Mouse (Mus musculus) gastrocnemius, postnatal 36 days (tissue): ENCODE results near the gene Frem3. TPM values are rescaled to one million over a fixed set of nuclear protein-coding genes. Genes with fewer than 3 reads are reported as not detected.
"Not testable (repeated sequence)": the region's sequence is repeated elsewhere in the genome, so short reads cannot be mapped to it uniquely, and the experiment has no call there.

ENCODE experiments used
- DNase-seq, 2 experiments: peaks; one replicate each; pipeline ENCODE4 v3.0.0; 2022
- intact Hi-C: fragments of 180-260 bp; cut with DNase I; formaldehyde crosslinking; loops from one replicate; pipeline ENCODE4 v1.15.1; 2025
- total RNA-seq, 2 experiments: library from RNA; stranded (reverse); gene quantifications; 2 replicates each; pipeline ENCODE4 v1.2.3; 2021

Gene Frem3
- total RNA-seq, 2 experiments from 2014 or later: not detected

DNA sequence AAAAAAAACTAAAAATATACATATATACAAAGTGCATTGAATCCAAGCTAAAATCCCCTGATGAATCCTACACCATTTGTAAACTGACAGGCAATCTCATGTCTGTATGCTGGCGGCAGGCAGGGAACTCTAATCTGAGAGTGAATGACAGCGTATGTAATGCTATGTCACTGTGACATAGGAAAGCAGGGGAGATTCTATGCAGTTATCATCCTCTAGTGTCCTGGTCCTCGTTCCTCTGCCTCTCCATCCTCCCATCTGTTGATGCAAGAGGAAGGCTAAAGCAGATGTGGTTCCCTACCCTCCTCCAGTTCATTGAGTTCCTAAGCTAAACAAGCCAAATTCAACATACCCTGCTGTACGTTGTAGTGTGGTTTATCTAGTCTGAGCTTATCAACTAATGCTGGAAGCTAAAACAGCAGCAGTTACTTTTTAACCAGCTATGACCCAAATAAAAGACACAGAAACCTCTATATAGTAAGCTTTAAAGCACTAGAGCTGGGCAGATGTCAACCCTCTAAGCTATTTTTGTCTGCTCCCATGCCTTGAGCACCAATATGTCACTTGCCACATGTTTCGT, 73.0 kb downstream of the Frem3 start:
- intact Hi-C loops: loop anchor here (10.0 kb wide), 1 partner anchor 949 kb away; no protein-coding TSS in a partner anchor
- no peak for DNase-seq

DNA sequence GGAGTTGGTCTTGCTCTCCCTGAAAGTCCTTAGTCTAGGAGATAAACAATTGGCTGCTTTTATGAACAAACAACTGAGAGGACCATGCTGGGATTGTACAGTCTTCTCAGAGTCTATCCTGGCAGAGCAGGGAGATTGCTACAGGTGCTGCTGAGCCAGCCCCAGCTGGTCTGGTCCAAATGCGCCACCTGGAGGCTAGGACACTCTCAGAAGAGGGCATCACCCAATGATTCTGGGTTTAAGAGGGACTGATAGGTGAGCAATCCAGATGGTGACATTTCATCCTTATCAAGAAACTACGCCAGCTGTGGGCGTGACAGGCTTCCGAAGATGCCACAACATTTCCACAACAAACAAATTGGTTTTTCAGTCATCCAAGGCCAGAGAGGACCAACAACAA, 77.3 kb downstream of the Frem3 start:
- intact Hi-C loops: loop anchor here (1.0 to 10.0 kb wide), 2 partner anchors 195 to 953 kb away; partner anchors contain the start of gene Gypa
- DNase-seq: peak; percentile 20 to 26

DNA sequence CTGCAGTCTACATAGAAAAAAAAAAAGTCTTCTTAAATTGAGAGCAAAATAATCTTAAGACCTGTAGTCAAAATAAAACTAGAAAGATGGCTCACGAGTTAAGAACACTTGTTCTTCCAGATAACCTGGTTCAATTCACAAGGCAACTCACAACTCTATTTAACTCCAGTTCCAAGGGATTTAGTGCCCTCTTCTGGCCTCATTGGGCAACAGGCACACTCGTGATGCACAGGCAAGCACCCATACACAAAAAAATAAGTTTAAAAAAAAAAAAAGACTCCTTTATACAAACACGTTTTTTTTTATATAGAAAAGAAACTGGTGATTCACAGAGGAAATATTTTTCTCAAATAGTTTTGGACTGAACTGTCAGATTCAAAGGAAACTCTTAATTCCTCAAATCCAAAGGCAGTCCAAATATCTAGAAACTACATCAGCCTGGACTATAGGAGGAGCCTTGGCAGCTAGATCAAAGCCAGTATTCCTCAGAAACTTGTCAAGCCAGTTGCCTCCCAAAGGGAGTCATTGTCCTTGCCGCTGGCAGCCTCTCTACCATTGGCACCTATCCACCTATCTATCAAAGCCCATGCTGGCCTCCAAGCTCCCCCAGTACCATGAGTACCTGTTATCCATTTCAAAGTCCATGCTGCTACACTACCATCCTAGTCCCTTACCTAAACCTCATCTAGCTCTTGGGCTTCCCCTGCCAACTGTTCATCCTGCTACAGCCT, 100.0 kb downstream of the Frem3 start:
- no peak for DNase-seq
- intact Hi-C loops: loop anchor here (10.0 kb wide), 1 partner anchor 1026 kb away; no protein-coding TSS in a partner anchor

DNA sequence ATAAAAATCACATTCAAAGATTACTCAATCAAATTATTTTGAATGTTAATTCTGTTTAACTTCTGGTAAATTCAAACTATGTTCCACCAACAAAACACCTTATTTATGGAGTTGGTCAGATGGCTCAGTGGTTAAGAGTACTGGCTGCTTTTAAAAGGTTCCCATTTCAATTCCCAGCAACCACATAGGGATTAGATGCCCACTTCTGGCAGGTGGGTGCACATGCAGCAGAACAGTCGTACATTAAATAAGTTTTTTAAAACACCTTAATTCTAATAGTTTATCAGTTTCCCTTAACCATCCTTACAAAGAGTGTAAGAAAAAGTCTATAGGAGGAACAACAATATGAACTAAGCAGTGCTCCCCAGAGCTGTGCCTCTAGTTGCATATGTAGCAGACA, 103.6 kb downstream of the Frem3 start:
- intact Hi-C loops: loop anchor here (10.0 kb wide), 1 partner anchor 1030 kb away; no protein-coding TSS in a partner anchor
- DNase-seq: no peak

DNA sequence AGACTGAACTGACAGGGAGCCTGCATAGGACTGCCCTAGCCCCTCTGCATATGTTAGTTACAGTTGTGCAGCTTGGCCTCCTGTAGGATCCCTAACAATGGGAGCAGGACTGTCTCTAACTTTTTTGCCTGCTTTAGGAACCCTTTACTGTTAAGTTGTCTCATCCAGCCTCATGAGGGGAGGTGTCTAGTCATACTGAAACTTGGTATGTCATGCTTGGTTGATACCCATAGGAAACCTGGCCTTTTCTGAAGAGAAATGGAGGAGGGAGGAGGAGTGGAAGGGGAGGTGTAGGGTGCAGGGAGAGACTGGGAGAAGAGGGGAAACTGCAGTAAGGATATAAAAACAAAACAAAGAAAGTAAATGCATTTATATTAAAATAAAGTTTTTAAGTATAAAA, 121.4 kb downstream of the Frem3 start:
- no peak for DNase-seq
- intact Hi-C loops: no loop called here

DNA sequence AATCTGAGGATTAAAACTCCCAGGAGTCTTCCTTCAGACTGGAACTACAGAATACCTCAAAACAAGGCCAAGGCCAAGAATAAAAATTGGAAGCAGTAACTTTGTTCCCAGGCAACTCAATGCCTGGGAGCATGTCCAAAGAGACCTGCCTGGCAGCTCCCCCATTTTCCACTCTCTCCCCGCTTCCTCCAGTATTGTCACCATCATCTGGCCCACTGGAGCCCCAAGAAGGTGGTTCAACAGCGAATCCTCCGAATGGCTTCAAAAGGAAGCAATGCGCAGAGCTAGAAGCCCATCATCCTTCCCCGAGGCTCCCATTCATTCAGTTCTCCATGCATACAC, 127.1 kb downstream of the Frem3 start:
- intact Hi-C loops: no loop called here
- peak in 1 of 2 experiments; percentile 20 for DNase-seq

DNA sequence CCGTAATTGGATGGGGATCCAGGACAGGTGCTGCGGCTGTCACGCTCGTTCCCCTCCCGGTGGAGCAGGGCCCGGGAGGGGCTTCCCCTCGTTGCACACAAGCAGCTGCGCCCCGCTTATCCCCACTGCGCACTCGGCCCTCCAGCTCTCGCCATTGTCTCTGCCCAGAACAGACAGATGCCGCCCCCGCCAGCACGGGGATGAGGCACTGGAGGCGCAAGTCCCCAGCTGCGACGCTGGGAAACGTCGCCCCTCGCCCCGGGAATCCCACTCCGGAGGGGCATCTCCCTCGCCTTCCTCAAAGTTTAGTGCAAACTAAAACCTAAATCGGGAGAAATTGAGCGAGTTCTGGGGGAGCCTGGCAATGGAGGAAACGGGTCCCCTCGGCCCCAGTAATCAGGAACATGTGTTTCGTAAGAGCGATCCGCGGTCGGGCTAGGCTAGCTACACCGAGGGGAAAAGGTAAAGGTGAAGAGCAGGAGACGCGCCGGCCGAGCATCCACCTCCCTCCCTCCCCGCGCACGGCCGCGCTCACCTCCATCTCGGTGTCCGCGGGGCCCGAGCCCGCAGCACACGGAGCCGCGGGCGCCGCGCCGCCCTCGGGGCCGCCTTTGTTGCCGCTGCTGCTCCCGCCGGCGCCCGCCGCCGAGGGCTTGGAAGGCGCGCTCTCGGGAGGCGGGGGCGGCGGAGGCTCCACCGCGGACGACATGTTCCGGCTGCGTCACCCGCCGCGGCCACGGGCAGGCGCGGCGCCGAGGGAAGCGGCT, 127.7 kb downstream of the Frem3 start:
- intact Hi-C loops: no loop called here
- peak; percentile 9 to 25 for DNase-seq

DNA sequence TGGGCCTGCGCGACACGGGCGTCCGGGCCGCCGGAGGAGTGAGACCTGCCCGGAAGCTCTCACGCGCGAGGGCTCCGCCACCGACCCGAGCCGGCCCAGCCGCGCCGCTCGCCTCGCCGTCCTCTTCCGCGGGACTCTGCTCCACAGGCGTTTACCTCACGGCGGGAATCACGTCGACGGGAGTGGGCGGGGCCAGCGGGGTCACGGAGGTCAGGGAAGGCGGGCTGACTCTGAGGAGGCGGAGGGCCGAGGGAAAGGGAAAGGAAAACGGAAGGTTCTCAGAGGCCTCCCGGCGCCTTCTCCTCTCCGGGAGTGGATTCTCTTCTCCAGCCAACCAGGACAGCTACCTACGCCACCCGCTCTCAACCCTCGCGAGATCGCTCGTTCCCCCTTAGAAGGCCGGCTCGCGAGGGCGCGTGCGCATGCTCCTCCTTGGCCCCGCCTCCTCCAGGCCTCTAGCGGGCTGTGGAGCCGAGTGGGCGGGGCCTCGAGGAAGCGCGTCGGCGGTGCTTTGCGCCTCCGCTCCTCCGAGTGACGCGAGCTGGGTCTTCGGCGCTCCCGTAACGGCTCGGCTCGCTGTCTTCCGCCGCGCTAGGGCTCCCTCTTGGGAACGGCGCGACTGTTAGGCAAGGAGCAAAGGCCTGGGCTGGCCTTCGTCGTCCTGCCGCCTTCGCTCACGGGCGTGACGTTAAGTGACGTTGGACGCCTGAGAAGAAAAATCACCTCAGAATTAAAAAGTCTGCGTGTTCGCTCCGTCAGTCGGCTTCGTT, 128.5 kb downstream of the Frem3 start, which contains the start of gene Smarca5:
TSS of gene Smarca5 (minus strand) at position 343 of the 770 bp plus-strand sequence.
- intact Hi-C loops: not testable (repeated sequence)

DNA sequence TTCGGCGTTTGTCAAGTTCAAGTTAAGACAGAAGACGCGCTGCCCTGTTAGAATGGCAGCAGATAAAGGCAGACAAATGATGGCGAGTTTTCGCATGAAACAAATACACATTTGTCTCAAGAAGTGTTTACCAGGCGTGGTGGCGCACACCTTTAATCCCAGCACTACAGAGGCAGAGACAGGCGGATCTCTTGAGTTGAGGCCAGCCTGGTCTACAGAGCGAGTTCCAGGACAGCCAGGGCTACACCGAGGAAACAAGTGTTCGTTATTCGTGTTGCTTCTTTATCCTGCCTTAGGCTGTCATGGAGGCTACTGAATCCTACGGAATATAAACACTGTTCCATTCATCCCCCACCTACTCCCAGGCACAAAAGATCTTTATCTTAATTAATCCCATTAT, 129.1 kb downstream of the Frem3 start:
- DNase-seq: no peak
- intact Hi-C loops: no loop called here

More for the DNA sequence above, 128.5 kb downstream of the Frem3 start, which contains the start of gene Smarca5:
- DNase-seq: peak; percentile 90 to 96

Other genes with a start within 250 kb of the Frem3 start
- not detected for gene Gypa, start 117.3 kb upstream of the Frem3 start, total RNA-seq
- 10 to 100 TPM; 21.2 to 25.2 TPM for gene Smarca5, start 128.4 kb downstream of the Frem3 start, total RNA-seq